Mouse (Mus musculus): ENCODE data around the gene Reep3. TPM values are rescaled to one million over a fixed set of nuclear protein-coding genes. Genes with fewer than 3 reads are reported as not detected.
"Not testable (repeated sequence)": the region's sequence is repeated elsewhere in the genome, so short reads cannot be mapped to it uniquely, and the experiment has no call there.

The Reep3 gene
- polyA plus RNA-seq, 1 experiment from 2014 or later: 22.2 TPM

DNA sequence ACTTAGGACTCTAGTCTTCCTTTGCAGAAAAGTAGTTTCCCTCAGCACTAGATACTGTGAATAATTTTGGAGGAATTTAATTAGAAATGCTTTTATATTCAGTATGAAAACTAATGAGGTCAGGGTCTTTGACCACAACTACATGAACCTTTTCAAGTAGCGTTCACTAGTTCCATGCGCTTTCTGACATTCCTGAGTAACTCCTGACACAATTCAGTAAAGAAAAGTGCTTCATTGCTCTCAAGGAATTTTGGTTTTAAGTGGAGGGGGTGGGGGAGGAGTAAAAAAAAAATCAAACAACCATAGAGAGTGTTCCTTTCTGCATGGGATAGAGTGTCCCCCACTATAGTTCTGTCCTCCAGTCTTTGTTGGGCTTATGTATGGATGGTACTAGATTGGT lies 23.9 kb upstream of the Reep3 start:
- no peaks in the 10 kb centered on the region for H3K27me3 ChIP-seq (ENCODE audit: low read depth, poor library complexity, severe bottlenecking)
- no peaks in the 10 kb centered on the region for H3K36me3 ChIP-seq
- no peak overlapping the region for H3K27ac ChIP-seq
- no peaks in the 10 kb centered on the region for H3K9me3 ChIP-seq (replicated peaks)
- H3K4me3 ChIP-seq: no peak overlapping the region
- 88% methylated on average over 2 of the region's 2 CpGs for WGBS
- peaks cover 30% of the 10 kb centered on the region for H3K4me1 ChIP-seq
- no peak for DNase-seq (ENCODE audit: low spot score)

DNA sequence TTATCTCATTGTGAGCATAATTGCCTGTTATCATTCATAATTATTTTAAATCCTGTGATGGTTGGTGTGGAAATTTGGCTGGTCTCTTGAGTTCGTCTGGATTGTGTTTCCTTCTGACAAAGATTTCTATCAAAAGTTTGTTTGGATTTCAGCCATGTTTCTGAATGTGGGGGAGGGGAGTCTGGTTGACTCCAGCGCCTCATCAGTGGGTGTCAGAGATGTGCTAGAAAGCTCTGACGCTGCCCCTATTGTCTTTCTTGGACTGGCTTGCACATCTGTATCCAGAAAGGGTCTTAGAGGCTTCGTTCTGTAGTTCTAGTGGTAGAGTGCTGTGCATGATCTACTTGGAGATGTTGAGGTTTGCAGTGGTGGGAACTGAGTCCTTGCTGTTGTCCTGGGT lies 23.4 kb upstream of the Reep3 start:
- peaks cover 30% of the 10 kb centered on the region for H3K4me1 ChIP-seq
- 75% methylated on average over 4 of the region's 4 CpGs for WGBS
- no peak overlapping the region for H3K4me3 ChIP-seq
- no peaks in the 10 kb centered on the region for H3K36me3 ChIP-seq
- no peaks in the 10 kb centered on the region for H3K9me3 ChIP-seq (replicated peaks)
- H3K27ac ChIP-seq: no peak overlapping the region
- DNase-seq (ENCODE audit: low spot score): no peak
- no peaks in the 10 kb centered on the region for H3K27me3 ChIP-seq (ENCODE audit: low read depth, poor library complexity, severe bottlenecking)

DNA sequence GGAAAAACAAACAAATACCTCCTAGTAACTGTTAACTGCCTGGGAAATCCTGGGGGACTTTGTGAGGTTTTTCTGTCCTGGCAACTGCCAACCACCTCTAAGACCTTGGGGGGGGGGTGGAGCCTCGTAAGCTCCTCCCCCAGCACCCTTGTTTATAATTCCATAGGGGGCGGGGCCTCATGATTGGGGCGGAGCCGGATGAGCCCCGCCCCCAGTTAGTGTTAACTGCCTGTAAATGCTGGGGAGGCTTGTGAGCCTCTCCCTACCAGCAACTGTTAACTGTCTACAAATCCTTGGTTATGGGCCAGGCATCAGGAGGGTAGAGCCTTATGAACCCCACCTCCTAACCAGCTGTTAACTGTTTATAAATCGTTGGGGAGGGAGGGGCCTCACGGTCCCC lies 22.5 kb upstream of the Reep3 start:
- WGBS: 53% methylated on average over 7 of the region's 7 CpGs
- H3K27me3 ChIP-seq (ENCODE audit: low read depth, poor library complexity, severe bottlenecking): no peaks in the 10 kb centered on the region
- peaks cover 38% of the 10 kb centered on the region for H3K4me1 ChIP-seq
- no peak overlapping the region for H3K4me3 ChIP-seq
- H3K36me3 ChIP-seq: no peaks in the 10 kb centered on the region
- H3K9me3 ChIP-seq (replicated peaks): no peaks in the 10 kb centered on the region
- DNase-seq (ENCODE audit: low spot score): no peak
- no peak overlapping the region for H3K27ac ChIP-seq

DNA sequence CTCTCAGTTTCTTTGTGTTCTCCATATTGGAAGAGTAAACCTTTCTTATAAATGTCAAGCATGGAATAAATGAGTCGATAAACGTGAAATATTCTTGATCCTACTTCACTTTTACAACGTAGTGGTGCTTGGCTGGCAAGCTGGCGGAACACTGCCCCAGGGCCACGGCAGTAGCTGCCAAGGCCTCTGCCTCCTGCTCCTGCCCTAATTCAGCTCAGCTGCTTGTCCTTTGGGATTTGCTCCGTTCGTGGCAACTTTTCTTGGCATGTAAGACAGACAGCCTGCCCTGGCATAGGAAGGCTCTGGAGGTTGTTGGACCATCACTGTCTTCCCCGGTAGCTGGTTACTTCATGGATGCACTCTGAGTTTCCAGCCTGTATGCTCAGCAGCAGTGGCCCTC lies 19.5 kb upstream of the Reep3 start:
- peaks cover 50% of the 10 kb centered on the region for H3K4me1 ChIP-seq
- H3K9me3 ChIP-seq (replicated peaks): no peaks in the 10 kb centered on the region
- no peaks in the 10 kb centered on the region for H3K27me3 ChIP-seq (ENCODE audit: low read depth, poor library complexity, severe bottlenecking)
- no peaks in the 10 kb centered on the region for H3K36me3 ChIP-seq
- H3K4me3 ChIP-seq: no peak overlapping the region
- no peak for DNase-seq (ENCODE audit: low spot score)
- 76% methylated on average over 8 of the region's 8 CpGs for WGBS
- H3K27ac ChIP-seq: peak overlapping the region; percentile 56; the same call in 1 of the 2 replicates

DNA sequence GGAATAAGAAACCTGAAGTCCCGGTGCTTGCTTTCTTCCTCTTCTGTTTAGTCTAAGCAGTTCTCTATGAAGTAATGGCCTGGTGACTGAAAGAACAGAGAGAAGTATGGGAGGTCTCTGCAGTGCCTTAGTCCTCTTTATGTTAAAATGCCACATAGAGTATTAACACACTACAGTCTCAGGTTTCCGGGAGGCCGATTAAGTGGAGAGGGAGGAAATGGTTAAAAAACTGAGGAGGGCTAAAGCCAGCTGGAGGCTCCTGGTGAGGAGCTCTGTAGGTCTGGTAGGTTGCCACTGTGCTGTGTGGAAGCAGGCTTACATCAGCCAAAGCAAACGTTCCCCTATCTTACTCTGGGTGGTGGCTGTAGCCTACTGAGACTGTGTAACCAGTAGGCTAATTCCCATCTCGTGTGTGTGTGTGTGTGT lies 18.9 kb upstream of the Reep3 start:
- 0 out of 2 replicates have a peak overlapping the region, but pooled peaks have one; percentile 15 for H3K4me3 ChIP-seq
- peak overlapping the region; percentile 70 for H3K27ac ChIP-seq

DNA sequence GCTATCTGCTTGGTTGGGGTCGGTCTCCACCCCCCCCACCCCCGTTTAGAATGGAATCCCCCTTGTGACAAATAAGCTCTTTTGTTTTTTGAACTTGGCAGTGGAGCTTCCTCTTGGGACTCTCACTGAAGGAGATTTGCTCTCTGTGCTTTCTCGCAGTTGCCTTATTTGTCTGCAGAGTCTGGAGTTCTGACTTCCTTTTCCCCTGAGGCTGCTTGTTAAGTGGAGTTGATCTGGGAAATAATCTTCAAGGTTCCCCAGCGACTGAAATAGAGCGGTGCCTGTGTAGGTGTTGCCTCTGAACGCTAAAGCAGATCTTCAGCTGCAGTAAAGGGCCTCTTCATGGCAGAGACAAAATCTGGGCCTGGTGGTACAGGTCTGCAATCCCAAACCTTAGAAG lies 18.4 kb upstream of the Reep3 start:
- Histone ChIP-seq H3K27ac (peak overlapping the region; percentile 70), H3K4me3 (0 out of 2 replicates have a peak overlapping the region, but pooled peaks have one; percentile 15), H3K9me3 (replicated peaks) (no peaks in the 10 kb centered on the region), H3K4me1 (peaks cover 59% of the 10 kb centered on the region), H3K27me3 (ENCODE audit: low read depth, poor library complexity, severe bottlenecking) (no peaks in the 10 kb centered on the region), H3K36me3 (no peaks in the 10 kb centered on the region)
- DNase-seq (ENCODE audit: low spot score): no peak
- 20% methylated on average over 6 of the region's 6 CpGs for WGBS

More for the DNA sequence above, 18.9 kb upstream of the Reep3 start:
- peaks cover 56% of the 10 kb centered on the region for H3K4me1 ChIP-seq
- no peak for DNase-seq (ENCODE audit: low spot score)
- no peaks in the 10 kb centered on the region for H3K36me3 ChIP-seq
- 33% methylated on average over 5 of the region's 5 CpGs for WGBS
- H3K27me3 ChIP-seq (ENCODE audit: low read depth, poor library complexity, severe bottlenecking): no peaks in the 10 kb centered on the region
- no peaks in the 10 kb centered on the region for H3K9me3 ChIP-seq (replicated peaks)

DNA sequence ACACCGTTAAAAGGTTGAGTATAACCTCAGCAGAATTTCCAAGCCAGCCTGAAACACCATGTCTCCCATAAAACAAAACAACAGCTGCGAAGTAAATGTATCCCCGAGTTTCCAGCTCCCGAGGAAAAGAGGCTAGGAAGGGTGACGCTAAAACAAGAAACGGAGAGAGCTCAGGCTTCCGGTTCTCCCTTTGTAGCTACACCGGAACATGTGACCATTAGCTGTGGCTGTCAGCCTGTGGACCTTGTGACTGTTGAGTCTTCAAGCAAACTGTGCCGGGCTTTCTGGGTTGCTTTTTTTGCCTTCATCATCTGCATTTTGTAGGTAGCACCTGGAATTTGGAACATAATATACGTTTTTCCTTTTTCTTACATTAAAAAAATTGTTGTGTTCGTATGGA lies 17.1 kb upstream of the Reep3 start:
- 0 out of 2 replicates have a peak, but pooled peaks cover 2% of the 10 kb centered on the region for H3K36me3 ChIP-seq
- H3K9me3 ChIP-seq (replicated peaks): no peaks in the 10 kb centered on the region
- H3K27ac ChIP-seq: no peak overlapping the region
- no peak for DNase-seq (ENCODE audit: low spot score)
- peaks cover 59% of the 10 kb centered on the region for H3K4me1 ChIP-seq
- no peak overlapping the region for H3K4me3 ChIP-seq
- 90% methylated on average over 11 of the region's 11 CpGs for WGBS
- no peaks in the 10 kb centered on the region for H3K27me3 ChIP-seq (ENCODE audit: low read depth, poor library complexity, severe bottlenecking)

DNA sequence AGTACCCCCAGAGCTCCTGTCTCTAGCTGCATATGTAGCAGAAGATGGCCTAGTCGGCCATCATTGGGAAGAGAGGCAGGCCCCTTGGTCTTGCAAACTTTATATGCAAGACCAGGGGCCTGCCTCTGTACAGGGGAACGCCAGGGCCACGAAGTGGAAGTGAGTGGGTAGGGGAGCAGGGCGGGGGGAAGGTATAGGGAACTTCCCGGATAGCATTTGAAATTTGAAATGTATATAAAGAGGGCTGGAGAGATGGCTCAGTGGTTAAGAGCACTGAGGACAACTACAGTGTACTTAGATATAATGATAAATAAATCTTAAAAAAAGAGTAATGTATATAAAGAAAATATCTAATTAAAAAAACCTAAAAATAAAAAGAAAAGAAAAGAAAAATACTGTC lies 16.2 kb upstream of the Reep3 start:
- H3K4me3 ChIP-seq; H3K9me3 ChIP-seq (replicated peaks); H3K27me3 ChIP-seq (ENCODE audit: low read depth, poor library complexity, severe bottlenecking); H3K36me3 ChIP-seq; H3K27ac ChIP-seq; DNase-seq (ENCODE audit: low spot score): not testable (repeated sequence)
- H3K4me1 ChIP-seq: peaks cover 59% of the 10 kb centered on the region
- WGBS: 86% methylated on average over 5 of the region's 5 CpGs

DNA sequence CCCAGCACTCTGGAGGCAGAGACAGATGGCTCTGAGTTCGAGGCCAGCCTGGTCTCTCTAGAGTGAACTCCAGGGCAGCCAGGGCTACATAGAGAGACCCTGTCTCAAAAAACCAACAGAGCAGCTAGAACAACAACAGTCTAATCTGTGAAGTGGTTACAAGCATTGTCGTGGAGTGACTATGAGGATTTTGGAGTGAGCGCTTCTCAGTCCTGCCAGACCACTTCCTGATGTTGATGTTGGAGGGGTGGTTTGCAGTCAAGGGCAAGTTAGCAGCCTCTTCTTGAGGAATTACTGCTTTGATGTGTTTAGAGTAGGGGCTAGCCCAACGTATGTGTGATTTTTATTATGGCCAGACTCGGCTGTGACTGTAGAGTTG lies 15.0 kb upstream of the Reep3 start:
- H3K9me3 ChIP-seq (replicated peaks): no peaks in the 10 kb centered on the region
- peaks cover 60% of the 10 kb centered on the region for H3K4me1 ChIP-seq
- H3K27ac ChIP-seq: no peak overlapping the region
- H3K4me3 ChIP-seq: no peak overlapping the region
- no peaks in the 10 kb centered on the region for H3K27me3 ChIP-seq (ENCODE audit: low read depth, poor library complexity, severe bottlenecking)
- peaks cover 16% of the 10 kb centered on the region for H3K36me3 ChIP-seq
- 78% methylated on average over 5 of the region's 5 CpGs for WGBS
- no peak for DNase-seq (ENCODE audit: low spot score)

DNA sequence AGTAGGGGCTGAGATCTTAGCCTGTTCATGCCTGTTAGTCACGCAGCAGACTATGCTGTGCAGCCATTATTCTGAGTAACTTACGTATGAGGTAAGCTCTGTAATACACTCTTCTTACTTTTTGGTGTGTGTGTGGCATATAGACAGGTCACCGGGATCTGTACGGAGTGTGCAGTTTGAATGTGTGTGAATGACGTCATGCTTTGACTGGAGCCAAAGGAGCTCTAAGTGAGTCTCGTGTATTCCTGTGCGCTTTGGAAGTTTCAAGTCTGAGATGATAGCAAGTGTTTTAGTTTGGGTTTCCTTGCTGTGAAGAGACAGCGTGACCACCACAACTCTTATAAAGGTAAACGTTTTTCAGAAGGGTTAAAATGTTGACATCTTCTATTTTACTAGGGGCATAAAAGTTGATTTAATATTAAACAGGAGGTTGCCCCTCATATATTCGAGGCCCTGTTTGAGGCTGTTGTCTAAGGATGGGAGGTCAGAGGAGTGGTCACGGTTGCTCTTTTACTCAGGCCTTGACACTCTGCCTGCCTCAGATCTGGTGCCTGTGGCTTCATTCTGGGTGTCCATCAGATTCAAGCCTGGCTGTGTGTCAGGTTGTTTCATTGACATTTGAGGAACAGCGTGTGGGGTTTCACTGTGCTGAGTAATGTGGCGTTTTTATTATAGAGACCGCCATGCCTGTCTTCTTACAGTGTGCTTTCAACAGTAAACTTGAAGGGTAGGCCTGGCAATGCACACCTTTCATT lies 14.5 kb upstream of the Reep3 start:
- no peaks in the 10 kb centered on the region for H3K27me3 ChIP-seq (ENCODE audit: low read depth, poor library complexity, severe bottlenecking)
- peaks cover 16% of the 10 kb centered on the region for H3K36me3 ChIP-seq
- no peak overlapping the region for H3K27ac ChIP-seq
- WGBS: 86% methylated on average over 14 of the region's 14 CpGs
- no peak overlapping the region for H3K4me3 ChIP-seq
- peaks cover 60% of the 10 kb centered on the region for H3K4me1 ChIP-seq
- H3K9me3 ChIP-seq (replicated peaks): no peaks in the 10 kb centered on the region
- DNase-seq (ENCODE audit: low spot score): no peak

DNA sequence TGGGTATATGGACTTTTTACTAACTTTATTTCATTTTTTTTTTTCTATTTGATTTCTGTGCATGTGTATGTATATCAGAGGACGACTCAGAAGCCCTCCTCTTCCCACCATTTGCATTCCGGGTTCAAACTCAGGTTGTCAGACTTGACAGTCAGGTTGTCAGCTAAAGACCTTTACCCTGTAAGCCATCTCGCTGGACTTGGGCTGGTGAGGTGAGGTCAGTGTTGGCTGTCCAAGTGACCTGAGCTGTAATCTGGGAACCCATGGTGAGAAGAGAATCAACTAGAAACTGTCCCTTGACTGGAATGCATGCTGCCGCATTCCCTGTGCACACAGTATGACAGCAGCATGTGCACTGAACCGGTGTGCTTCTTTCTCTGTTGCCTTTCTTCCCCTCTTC lies 12.9 kb upstream of the Reep3 start:
- H3K27me3 ChIP-seq (ENCODE audit: low read depth, poor library complexity, severe bottlenecking): no peaks in the 10 kb centered on the region
- H3K27ac ChIP-seq: no peak overlapping the region
- peaks cover 60% of the 10 kb centered on the region for H3K4me1 ChIP-seq
- no peak for DNase-seq (ENCODE audit: low spot score)
- WGBS: 83% methylated on average over 5 of the region's 5 CpGs
- peaks cover 16% of the 10 kb centered on the region for H3K36me3 ChIP-seq
- no peak overlapping the region for H3K4me3 ChIP-seq
- H3K9me3 ChIP-seq (replicated peaks): no peaks in the 10 kb centered on the region

DNA sequence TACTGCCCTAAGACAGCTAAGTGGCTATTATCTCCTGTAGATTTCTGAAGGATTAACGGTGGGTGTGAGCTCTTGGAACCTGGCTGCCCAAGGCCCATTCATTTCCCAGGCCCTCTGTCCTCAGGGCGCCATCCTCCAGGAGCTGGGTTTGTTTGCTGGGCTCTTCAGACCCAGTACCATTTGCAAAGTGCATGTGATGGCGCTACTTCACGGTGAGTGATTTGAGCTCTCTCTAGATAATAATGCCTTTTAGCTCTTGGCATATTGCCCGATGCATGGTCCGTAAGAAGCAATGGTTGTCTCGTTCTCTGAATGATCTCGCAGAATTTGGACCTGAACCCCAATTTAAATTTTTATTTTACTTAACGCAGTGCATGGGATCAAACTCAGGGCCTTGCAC lies 11.4 kb upstream of the Reep3 start:
- no peak for DNase-seq (ENCODE audit: low spot score)
- Histone ChIP-seq H3K4me1 (peaks cover 70% of the 10 kb centered on the region), H3K27ac (no peak overlapping the region), H3K4me3 (no peak overlapping the region), H3K9me3 (replicated peaks) (no peaks in the 10 kb centered on the region), H3K36me3 (peaks cover 16% of the 10 kb centered on the region), H3K27me3 (ENCODE audit: low read depth, poor library complexity, severe bottlenecking) (no peaks in the 10 kb centered on the region)
- 91% methylated on average over 9 of the region's 9 CpGs for WGBS

DNA sequence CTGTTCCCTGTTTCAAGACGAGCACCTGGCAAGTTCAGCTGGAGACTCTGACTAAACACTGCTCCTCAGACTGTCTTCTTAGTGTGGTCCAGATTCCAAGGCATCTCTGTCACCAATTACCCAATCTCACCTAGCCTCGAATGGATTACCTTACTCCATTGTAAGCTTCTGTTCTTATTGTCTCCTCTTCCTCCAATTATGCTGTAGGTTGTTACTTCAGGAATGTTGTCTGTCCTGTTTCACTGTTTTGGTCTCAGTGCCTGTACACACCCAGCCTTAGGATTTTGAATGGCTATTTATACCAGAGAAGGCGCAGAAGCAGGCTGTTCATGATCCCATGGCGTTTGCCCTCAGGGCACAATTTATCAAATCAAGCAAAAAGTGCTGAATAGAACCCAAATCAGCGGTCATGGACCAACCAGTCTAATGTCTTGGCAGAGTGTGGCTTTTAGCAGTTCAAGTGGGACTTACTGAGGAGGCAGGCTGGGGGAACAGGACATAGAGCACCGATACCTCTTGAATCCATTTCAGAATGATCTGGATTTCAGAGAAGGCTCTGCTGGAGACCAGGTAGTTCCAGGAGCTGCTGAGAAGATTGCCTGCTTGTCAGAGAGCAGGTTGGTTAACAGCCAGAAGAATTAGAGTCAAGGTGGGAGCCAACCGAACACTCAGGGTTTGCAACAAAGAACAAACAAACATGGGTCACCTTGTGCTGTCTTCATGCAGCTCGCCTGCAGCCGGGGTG lies 10.4 kb upstream of the Reep3 start:
- 80% methylated on average over 9 of the region's 9 CpGs for WGBS
- H3K27ac ChIP-seq: no peak overlapping the region
- no peaks in the 10 kb centered on the region for H3K9me3 ChIP-seq (replicated peaks)
- DNase-seq (ENCODE audit: low spot score): no peak
- peaks cover 74% of the 10 kb centered on the region for H3K4me1 ChIP-seq
- H3K4me3 ChIP-seq: no peak overlapping the region
- no peaks in the 10 kb centered on the region for H3K27me3 ChIP-seq (ENCODE audit: low read depth, poor library complexity, severe bottlenecking)
- peaks cover 16% of the 10 kb centered on the region for H3K36me3 ChIP-seq
